Mouse (Mus musculus) lung, adult 2 months (tissue): ENCODE measurements around the gene Zfp524.

Source experiments
- CTCF ChIP-seq: fragments of 200-500 bp; IDR thresholded peaks from 2 replicates; pipeline ENCODE4 v1.5.1; 2011; ENCODE audit warnings: mild to moderate bottlenecking, low read length, control low read depth; ENCODE audit not compliant: insufficient read depth
- POLR2A ChIP-seq: fragments of 200-500 bp; IDR thresholded peaks from 2 replicates; pipeline ENCODE4 v1.6.1; 2011; ENCODE audit warnings: low read depth, mild to moderate bottlenecking, control low read depth, low read length, borderline replicate concordance; ENCODE audit errors: extremely low read depth

- TF ChIP-seq CTCF (no peak), POLR2A (no peak)
These were observed 15.3 kb downstream of the Zfp524 start for GRCm38 (mm10) chr7:5029543-5029942.
